Mouse (Mus musculus) neutrophil, adult 65 days (primary cell): Measurements from ENCODE around the gene Fam120b. TPM values are rescaled to one million over a fixed set of nuclear protein-coding genes. Genes with fewer than 3 reads are reported as not detected.

Experiments used
- total RNA-seq: library from RNA; stranded (reverse); gene quantifications from 2 replicates; pipeline ENCODE4 v1.2.4, GENCODE M21; 2023

The Fam120b gene
- 9.0 and 10.2 TPM in 2 replicates for total RNA-seq

DNA sequence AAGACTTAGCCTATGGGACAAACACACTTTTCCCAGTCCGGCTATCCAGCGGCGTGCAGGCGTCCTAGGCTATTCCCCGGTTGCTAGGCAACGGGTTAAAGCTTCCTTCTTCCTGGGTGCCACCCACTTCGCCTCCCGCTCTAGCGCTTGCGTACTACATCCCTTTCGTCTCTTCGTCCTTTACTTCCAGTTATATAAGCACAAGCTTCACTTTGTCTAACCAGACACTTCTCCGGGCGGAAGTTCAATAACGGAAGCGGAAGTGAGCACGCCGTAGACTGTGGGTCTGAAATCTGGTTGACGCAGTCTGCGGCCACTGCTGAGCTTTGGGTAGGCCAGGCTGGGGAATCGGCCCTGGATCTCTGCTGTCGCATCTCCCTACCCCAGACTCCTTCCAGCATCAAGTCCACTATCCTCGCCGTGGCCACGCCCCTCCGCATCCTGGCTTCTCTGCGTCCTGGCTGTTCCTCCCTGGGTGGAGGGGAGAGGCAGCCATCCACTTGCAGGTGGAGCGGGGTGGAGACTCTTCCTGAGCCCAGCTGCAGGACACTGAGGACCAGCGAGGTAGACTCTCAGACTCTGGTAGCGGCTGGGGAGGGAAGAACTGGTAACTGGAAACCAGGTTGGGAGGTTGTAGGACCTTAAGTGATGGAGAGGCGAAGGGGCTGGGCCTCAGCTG is at the start of gene Fam120b:
Fam120b (plus strand) TSS at position 206 of the 679 bp plus-strand sequence.

DNA sequence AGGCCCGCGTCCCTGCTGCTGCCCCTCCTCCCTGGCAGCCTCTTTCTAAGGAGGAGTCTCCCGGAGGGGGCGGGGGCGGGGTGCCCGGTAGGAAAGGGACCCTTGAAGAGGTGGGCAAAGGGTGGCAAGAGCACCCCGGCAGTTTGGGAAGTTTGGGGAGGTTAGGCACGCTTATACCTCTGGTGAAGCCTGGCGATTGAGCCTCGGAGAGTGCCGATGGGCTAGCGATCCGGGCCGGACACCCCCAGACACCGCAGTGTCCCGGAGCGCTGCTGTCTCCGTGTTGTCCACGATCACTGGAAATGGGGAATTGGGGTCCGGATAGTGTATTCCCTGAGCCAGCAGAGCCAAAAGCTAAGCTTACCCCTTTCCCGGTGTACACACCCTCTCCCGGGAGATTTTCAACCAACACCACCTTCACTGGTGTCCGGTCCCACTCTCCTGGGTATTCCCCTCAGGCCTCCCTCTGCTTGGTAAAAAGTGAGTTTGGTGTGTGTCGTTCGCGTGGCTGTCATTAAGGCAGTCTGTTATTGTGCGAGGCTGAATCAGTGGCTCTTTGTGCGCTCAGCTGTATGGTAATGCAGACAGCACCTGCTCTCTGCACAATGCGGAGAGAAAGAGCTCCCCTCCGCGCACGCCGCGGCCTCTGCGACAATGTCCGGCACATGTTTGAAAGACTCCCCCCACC is 19.4 kb upstream of the Fam120b start, which contains the start of gene Dll1:
Dll1 (minus strand) TSS at position 379 of the 688 bp plus-strand sequence.

Other genes starting within 250 kb of the Fam120b start
- 0.66 TPM in 1 of 2 replicates, not detected in the other for gene Dll1, start 19.3 kb upstream of the Fam120b start, total RNA-seq
- 63.9 and 70.3 TPM in 2 replicates for gene Psmb1, start 103.5 kb downstream of the Fam120b start, total RNA-seq
- 40.5 and 41.7 TPM in 2 replicates for gene Tbp, start 103.7 kb downstream of the Fam120b start, total RNA-seq
- gene Pdcd2, start 131.1 kb downstream of the Fam120b start, total RNA-seq: 9.2 and 12.0 TPM in 2 replicates
- gene Prdm9, start 168.2 kb downstream of the Fam120b start, total RNA-seq: 4.8 and 7.1 TPM in 2 replicates